Mouse (Mus musculus): ENCODE measurements at regions not wholly inside any gene's neighbourhood (a gene's known extent, or its start where the extent isn't known, plus 50 kb on each side); places are given as distances from the start of the nearest gene placed in this dataset.

GRCm38 (mm10) chr7:37387871-37388270, 385.6 kb downstream of the Zfp536 start:
- Histone ChIP-seq H3K9ac (ENCODE audit: low read length) (no peak overlapping the region), H3K4me2 (ENCODE audit: low read depth) (no peak overlapping the region), H3K27me3 (ENCODE audit: control insufficient read depth, insufficient read depth, low read length) (no peaks in the 10 kb centered on the region), H3K36me3 (ENCODE audit: control insufficient read depth, insufficient read depth, low read length) (no peaks in the 10 kb centered on the region), H3K4me1 (ENCODE audit: control insufficient read depth, insufficient read depth, low read length) (no peaks in the 10 kb centered on the region), H3K4me3 (ENCODE audit: low read depth, low read length) (no peak overlapping the region), H3K27ac (ENCODE audit: low read depth, low read length) (no peak overlapping the region), H3K9me3 (ENCODE audit: control insufficient read depth, low read length) (no peaks in the 10 kb centered on the region)
- 95% methylated on average over 8 of the region's 8 CpGs for WGBS
- no peak for DNase-seq (ENCODE audit: low spot score)
- no peak for ATAC-seq (ENCODE audit: insufficient read depth, low FRiP score, low TSS enrichment)

GRCm38 (mm10) chr7:37388843-37389702, 384.4 kb downstream of the Zfp536 start:
- 84% methylated on average over 22 of the region's 22 CpGs for WGBS
- H3K4me3 ChIP-seq (ENCODE audit: low read depth, low read length), result no peak overlapping the region
- H3K27me3 ChIP-seq (ENCODE audit: control insufficient read depth, insufficient read depth, low read length), result no peaks in the 10 kb centered on the region

GRCm38 (mm10) chr7:37389703-37390087, 383.7 kb downstream of the Zfp536 start:
- WGBS, result 88% methylated on average over 2 of the region's 2 CpGs
- Histone ChIP-seq H3K4me1 (ENCODE audit: control insufficient read depth, insufficient read depth, low read length) (no peaks in the 10 kb centered on the region), H3K9me3 (ENCODE audit: control insufficient read depth, low read length) (no peaks in the 10 kb centered on the region), H3K4me2 (ENCODE audit: low read depth) (no peak overlapping the region), H3K36me3 (ENCODE audit: control insufficient read depth, insufficient read depth, low read length) (no peaks in the 10 kb centered on the region), H3K27ac (ENCODE audit: low read depth, low read length) (no peak overlapping the region), H3K9ac (ENCODE audit: low read length) (no peak overlapping the region), H3K27me3 (ENCODE audit: control insufficient read depth, insufficient read depth, low read length) (no peaks in the 10 kb centered on the region), H3K4me3 (ENCODE audit: low read depth, low read length) (no peak overlapping the region)
- ATAC-seq (ENCODE audit: insufficient read depth, low FRiP score, low TSS enrichment), result no peak
- DNase-seq (ENCODE audit: low spot score), result no peak

More at GRCm38 (mm10) chr7:37388843-37389702, 384.4 kb downstream of the Zfp536 start:
- H3K4me2 ChIP-seq (ENCODE audit: low read depth), result no peak overlapping the region
- no peaks in the 10 kb centered on the region for H3K36me3 ChIP-seq (ENCODE audit: control insufficient read depth, insufficient read depth, low read length)
- H3K9ac ChIP-seq (ENCODE audit: low read length), result no peak overlapping the region
- H3K4me1 ChIP-seq (ENCODE audit: control insufficient read depth, insufficient read depth, low read length), result no peaks in the 10 kb centered on the region
- no peak overlapping the region for H3K27ac ChIP-seq (ENCODE audit: low read depth, low read length)
- DNase-seq (ENCODE audit: low spot score) (no peak), ATAC-seq (ENCODE audit: insufficient read depth, low FRiP score, low TSS enrichment) (no peak)
- no peaks in the 10 kb centered on the region for H3K9me3 ChIP-seq (ENCODE audit: control insufficient read depth, low read length)

GRCm38 (mm10) chr7:37390271-37390670, 383.2 kb downstream of the Zfp536 start:
- Histone ChIP-seq H3K4me2 (ENCODE audit: low read depth) (no peak overlapping the region), H3K9me3 (ENCODE audit: control insufficient read depth, low read length) (no peaks in the 10 kb centered on the region), H3K36me3 (ENCODE audit: control insufficient read depth, insufficient read depth, low read length) (no peaks in the 10 kb centered on the region), H3K27me3 (ENCODE audit: control insufficient read depth, insufficient read depth, low read length) (no peaks in the 10 kb centered on the region), H3K4me3 (ENCODE audit: low read depth, low read length) (no peak overlapping the region), H3K9ac (ENCODE audit: low read length) (no peak overlapping the region), H3K27ac (ENCODE audit: low read depth, low read length) (no peak overlapping the region), H3K4me1 (ENCODE audit: control insufficient read depth, insufficient read depth, low read length) (no peaks in the 10 kb centered on the region)
- ATAC-seq (ENCODE audit: insufficient read depth, low FRiP score, low TSS enrichment), result no peak
- WGBS, result 95% methylated on average over 7 of the region's 7 CpGs
- DNase-seq (ENCODE audit: low spot score), result no peak

- Histone ChIP-seq H3K27ac (ENCODE audit: low read depth, low read length) (no peak overlapping the region), H3K9ac (ENCODE audit: low read length) (no peak overlapping the region), H3K36me3 (ENCODE audit: control insufficient read depth, insufficient read depth, low read length) (no peaks in the 10 kb centered on the region), H3K27me3 (ENCODE audit: control insufficient read depth, insufficient read depth, low read length) (no peaks in the 10 kb centered on the region), H3K4me1 (ENCODE audit: control insufficient read depth, insufficient read depth, low read length) (no peaks in the 10 kb centered on the region), H3K9me3 (ENCODE audit: control insufficient read depth, low read length) (no peaks in the 10 kb centered on the region), H3K4me3 (ENCODE audit: low read depth, low read length) (no peak overlapping the region), H3K4me2 (ENCODE audit: low read depth) (no peak overlapping the region)
- WGBS, result 94% methylated on average over 6 of the region's 6 CpGs
- ATAC-seq (ENCODE audit: insufficient read depth, low FRiP score, low TSS enrichment), result no peak
- DNase-seq (ENCODE audit: low spot score), result no peak
Measured at GRCm38 (mm10) chr7:37392122-37392521, 381.3 kb downstream of the Zfp536 start.

GRCm38 (mm10) chr7:37392604-37393003, 380.8 kb downstream of the Zfp536 start:
- Histone ChIP-seq H3K4me2 (ENCODE audit: low read depth) (no peak overlapping the region), H3K4me3 (ENCODE audit: low read depth, low read length) (no peak overlapping the region), H3K27me3 (ENCODE audit: control insufficient read depth, insufficient read depth, low read length) (no peaks in the 10 kb centered on the region), H3K9me3 (ENCODE audit: control insufficient read depth, low read length) (no peaks in the 10 kb centered on the region), H3K9ac (ENCODE audit: low read length) (no peak overlapping the region), H3K27ac (ENCODE audit: low read depth, low read length) (no peak overlapping the region), H3K4me1 (ENCODE audit: control insufficient read depth, insufficient read depth, low read length) (no peaks in the 10 kb centered on the region), H3K36me3 (ENCODE audit: control insufficient read depth, insufficient read depth, low read length) (no peaks in the 10 kb centered on the region)
- ATAC-seq (ENCODE audit: insufficient read depth, low FRiP score, low TSS enrichment), result no peak
- no peak for DNase-seq (ENCODE audit: low spot score)
- 88% methylated on average over 8 of the region's 8 CpGs for WGBS

- DNase-seq (ENCODE audit: low spot score), result no peak
- no peak overlapping the region for H3K4me3 ChIP-seq (ENCODE audit: low read depth, low read length)
- no peaks in the 10 kb centered on the region for H3K27me3 ChIP-seq (ENCODE audit: control insufficient read depth, insufficient read depth, low read length)
- no peaks in the 10 kb centered on the region for H3K36me3 ChIP-seq (ENCODE audit: control insufficient read depth, insufficient read depth, low read length)
- no peaks in the 10 kb centered on the region for H3K4me1 ChIP-seq (ENCODE audit: control insufficient read depth, insufficient read depth, low read length)
- H3K9ac ChIP-seq (ENCODE audit: low read length), result no peak overlapping the region
- 85% methylated on average over 3 of the region's 3 CpGs for WGBS
- no peak for ATAC-seq (ENCODE audit: insufficient read depth, low FRiP score, low TSS enrichment)
- no peak overlapping the region for H3K27ac ChIP-seq (ENCODE audit: low read depth, low read length)
- no peak overlapping the region for H3K4me2 ChIP-seq (ENCODE audit: low read depth)
- no peaks in the 10 kb centered on the region for H3K9me3 ChIP-seq (ENCODE audit: control insufficient read depth, low read length)
Measured at GRCm38 (mm10) chr7:37393071-37393470, 380.4 kb downstream of the Zfp536 start.

GRCm38 (mm10) chr7:37394965-37395426, 378.4 kb downstream of the Zfp536 start:
- Histone ChIP-seq H3K9me3 (ENCODE audit: control insufficient read depth, low read length) (no peaks in the 10 kb centered on the region), H3K27me3 (ENCODE audit: control insufficient read depth, insufficient read depth, low read length) (no peaks in the 10 kb centered on the region), H3K27ac (ENCODE audit: low read depth, low read length) (no peak overlapping the region), H3K4me1 (ENCODE audit: control insufficient read depth, insufficient read depth, low read length) (no peaks in the 10 kb centered on the region), H3K4me2 (ENCODE audit: low read depth) (no peak overlapping the region), H3K4me3 (ENCODE audit: low read depth, low read length) (no peak overlapping the region), H3K9ac (ENCODE audit: low read length) (no peak overlapping the region), H3K36me3 (ENCODE audit: control insufficient read depth, insufficient read depth, low read length) (no peaks in the 10 kb centered on the region)
- ATAC-seq (ENCODE audit: insufficient read depth, low FRiP score, low TSS enrichment) (no peak), DNase-seq (ENCODE audit: low spot score) (no peak)
- 66% methylated on average over 8 of the region's 8 CpGs for WGBS

- no peak overlapping the region for H3K4me2 ChIP-seq (ENCODE audit: low read depth)
- ATAC-seq (ENCODE audit: insufficient read depth, low FRiP score, low TSS enrichment), result no peak
- H3K9me3 ChIP-seq (ENCODE audit: control insufficient read depth, low read length), result no peaks in the 10 kb centered on the region
- no peaks in the 10 kb centered on the region for H3K27me3 ChIP-seq (ENCODE audit: control insufficient read depth, insufficient read depth, low read length)
- no peak overlapping the region for H3K9ac ChIP-seq (ENCODE audit: low read length)
- 77% methylated on average over 13 of the region's 13 CpGs for WGBS
- H3K27ac ChIP-seq (ENCODE audit: low read depth, low read length), result no peak overlapping the region
- H3K4me1 ChIP-seq (ENCODE audit: control insufficient read depth, insufficient read depth, low read length), result no peaks in the 10 kb centered on the region
- H3K36me3 ChIP-seq (ENCODE audit: control insufficient read depth, insufficient read depth, low read length), result no peaks in the 10 kb centered on the region
- H3K4me3 ChIP-seq (ENCODE audit: low read depth, low read length), result no peak overlapping the region
- no peak for DNase-seq (ENCODE audit: low spot score)
Measured at GRCm38 (mm10) chr7:37395881-37396513, 377.4 kb downstream of the Zfp536 start.

Measured in neural tube, embryonic 11.5 days (tissue).